Mouse (Mus musculus) T-helper 1 cell (primary cell): ENCODE data around the gene Rarg.

ENCODE experiments used
- in situ Hi-C: fragments of 300-600 bp; cut with MboI, MseI; formaldehyde crosslinking; loops from one replicate; pipeline ENCODE4 v1.15.1; 2025; ENCODE audit warnings: high pct_unique_total_duplicates

Rarg gene

DNA sequence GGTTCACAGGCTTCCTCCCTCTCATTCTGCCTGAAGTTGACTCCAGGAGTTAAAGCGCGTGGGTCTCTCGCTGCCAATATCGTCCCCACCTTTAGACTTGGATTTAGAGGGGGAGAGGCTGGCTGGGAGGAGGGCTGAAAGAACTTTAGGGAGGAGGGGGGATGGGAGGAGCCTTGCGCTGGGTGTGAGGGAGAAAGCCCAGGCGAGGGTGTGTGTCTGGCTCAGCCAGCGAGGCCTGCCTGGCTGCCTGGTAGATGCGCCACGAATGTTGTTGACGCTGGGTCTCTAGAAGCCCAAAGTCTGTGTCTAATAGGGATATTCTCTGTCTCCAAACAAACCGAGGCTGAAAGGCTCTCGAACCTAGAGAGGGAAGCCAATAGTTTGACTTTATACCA is 756 bp upstream of the Rarg start:
- in situ Hi-C loops, result no loop called here

DNA sequence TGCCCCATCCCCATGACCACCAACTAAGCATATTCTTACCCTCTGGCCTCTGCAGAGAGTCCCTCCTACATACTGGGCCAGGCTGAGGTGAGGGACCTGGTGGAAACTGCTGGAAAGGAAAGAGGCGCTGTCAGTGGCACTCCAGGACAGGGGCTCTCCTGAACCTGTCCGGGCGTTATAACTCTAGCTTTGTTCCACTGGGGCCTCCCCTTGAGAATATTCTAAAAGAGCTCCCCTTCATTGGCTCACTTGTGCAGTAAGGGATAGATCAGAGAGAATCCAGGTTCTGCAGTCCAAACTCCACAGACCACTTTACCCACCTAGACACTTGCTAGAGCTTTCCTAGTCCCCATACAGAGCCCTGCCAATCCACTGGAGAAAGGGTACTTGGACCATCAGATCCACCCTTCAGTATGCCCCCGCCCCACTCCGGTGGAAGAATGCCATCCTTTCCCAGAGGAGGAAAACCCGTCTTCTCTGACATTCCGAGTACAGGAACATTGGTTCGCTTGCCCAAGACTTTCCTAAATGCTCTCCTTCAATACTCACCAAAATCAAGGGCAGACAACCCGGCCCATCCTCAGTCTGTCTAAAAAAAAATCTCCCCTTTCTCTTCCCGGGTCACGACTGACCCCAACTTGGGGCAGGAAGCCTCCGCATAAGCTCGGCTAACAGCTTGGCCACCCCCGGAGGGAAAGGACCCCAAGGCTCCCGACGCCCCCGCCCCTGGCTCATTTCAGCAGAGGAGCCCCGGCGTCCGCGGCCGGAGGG is 701 bp downstream of the Rarg start:
- in situ Hi-C loops, result no loop called here

DNA sequence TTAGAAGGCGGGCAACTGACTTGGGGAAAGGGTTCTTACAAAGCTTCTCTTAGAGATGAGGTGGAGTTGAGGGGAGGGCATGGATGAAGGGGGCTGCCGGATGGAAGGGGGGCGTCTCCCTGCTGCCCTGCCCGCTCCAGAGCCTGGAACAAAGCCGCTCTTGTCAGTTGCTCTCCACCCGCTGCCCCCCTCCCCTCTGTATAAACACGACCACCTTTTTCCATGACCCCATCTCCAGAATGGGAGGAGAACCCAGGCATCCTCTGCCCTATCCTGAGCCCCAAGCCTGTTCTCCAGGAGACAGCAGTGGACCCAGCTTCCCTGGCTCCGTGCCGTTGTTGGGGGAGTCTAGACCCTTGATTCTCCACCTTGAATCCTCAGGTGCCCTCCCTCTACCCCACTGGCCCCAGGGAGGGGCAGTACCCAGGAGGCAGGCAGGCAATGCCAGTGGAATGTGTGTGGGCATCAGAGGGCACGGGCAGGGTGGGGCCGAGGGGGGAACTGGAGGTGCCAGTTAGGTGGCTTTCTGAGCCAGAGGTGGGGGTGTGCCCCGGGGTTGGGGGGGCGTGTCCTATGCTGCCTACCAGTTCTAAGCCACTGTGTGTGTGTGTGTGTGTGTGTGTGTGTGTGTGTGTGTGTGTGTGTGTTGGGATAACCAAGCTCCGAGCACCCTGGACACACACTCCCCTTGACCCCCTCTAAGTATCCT is 1.6 kb downstream of the Rarg start:
- in situ Hi-C loops, result no loop called here

DNA sequence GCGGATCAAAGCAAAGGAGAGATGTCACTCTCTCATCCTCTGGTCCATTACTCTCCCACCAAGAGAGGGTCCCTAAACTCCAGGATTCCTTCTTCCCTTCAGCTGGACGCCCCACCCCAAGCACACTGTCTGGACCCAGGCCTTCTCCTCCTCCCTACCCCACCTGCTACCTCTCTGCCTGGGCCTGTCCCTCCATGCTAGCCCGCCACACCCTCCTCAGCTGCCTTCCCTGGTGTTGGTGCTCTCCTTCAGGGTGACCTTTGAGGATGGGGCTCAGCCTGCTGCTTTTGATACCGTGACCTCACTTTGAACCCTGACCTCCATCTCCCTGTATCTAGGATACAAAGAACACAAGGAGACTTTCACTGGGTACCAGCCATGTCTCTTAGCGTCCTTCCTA is 6.8 kb downstream of the Rarg start:
- in situ Hi-C loops, result no loop called here

DNA sequence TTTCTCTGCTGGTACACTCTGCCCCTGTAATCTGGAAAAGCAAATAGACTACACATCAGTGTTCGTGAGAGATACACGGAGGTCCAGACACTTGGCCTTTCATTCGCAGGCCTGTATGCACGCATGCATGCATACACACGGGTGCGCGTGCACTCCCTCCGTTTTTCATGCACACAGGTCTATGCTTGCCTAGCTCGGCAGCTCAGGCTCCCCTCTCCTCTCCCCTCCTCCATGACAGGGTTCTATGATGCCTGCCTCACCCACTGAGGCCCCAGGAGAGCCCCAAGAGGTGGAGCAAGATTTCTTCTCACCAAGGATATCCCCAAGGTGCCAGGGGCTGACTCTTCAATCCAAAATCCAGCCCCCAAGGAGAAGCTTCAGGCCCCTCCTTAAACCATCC is 7.3 kb downstream of the Rarg start:
- in situ Hi-C loops, result loop anchor here (25.0 kb wide), 1 partner anchor 988 kb away; the partner anchor contains the start of gene Nr4a1

DNA sequence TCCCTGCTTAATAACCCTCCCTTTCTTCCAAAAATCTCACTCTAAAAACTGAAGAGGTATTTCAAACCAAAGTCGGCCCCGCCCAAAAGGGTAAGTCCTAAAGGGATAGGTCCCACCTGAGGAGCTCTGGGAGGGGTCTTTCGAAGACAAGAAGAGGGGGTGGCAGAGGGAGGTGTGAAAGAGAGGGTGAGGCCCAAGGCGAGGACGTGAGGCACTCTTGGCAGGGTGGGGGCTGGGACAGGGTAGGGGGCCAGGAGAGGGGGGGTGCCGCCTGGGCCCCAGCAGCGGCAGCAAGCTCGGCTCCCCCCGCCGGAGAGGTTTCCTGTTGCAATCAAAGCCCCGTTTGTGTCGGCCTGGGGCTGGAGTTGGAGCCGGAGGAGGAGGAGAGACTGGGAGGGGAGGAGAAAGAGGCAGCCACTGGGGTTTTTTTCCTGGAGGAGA is 8.0 kb downstream of the Rarg start:
- in situ Hi-C loops, result loop anchor here (25.0 kb wide), 1 partner anchor 987 kb away; the partner anchor contains the start of gene Nr4a1

DNA sequence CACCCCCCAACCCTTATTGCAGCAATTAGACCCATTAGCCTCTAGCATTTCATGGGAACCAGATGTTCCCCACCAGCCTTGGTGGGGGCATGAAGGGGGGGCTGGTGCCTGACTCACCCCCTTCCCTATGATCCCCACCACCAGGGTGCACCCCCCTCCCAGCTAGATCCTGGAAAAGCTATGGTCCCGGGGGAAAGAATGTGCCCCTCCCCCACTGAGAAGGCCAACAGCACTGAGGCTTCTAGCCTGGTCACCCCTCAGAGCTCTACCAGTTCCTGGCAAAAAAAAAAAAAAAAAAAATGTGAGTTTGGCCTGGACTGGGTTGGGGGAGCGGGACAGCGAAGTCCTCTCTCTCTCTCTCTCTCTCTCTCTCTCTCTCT is 8.5 kb downstream of the Rarg start:
- in situ Hi-C loops, result loop anchor here (25.0 kb wide), 1 partner anchor 987 kb away; the partner anchor contains the start of gene Nr4a1

DNA sequence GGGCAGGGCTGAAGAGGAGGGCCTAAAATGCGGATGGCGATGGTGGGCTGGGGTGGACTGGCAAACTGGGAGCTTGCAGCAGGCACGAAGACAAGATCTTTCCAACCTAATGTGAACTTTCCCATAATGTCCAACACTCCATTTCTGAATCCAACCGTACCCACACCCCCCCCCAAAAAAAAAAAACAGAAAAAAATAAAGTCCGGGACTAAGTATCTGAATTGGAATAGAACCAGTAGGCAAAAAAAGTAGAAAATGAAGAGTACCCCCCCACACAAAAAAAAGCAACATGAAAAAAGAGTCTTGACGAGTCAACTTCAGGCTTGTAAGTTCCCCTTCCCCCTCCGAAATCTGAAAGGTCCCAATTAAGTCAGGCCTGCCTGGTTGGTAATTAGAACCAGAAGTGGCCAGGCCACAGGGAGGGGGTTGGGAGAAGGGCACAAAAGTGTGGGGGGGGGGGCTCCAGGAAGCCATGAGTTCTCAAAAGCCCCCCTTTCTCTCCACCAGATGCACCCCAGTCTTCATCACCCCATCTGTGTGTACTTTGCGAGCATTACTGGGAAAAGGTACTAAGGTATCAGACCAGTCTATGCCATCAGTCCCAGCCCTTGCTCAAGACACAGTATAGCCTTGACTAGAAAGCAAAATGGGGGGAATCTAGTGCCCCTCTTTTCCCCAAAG is 9.0 kb downstream of the Rarg start:
- in situ Hi-C loops, result loop anchor here (25.0 kb wide), 1 partner anchor 986 kb away; the partner anchor contains the start of gene Nr4a1

DNA sequence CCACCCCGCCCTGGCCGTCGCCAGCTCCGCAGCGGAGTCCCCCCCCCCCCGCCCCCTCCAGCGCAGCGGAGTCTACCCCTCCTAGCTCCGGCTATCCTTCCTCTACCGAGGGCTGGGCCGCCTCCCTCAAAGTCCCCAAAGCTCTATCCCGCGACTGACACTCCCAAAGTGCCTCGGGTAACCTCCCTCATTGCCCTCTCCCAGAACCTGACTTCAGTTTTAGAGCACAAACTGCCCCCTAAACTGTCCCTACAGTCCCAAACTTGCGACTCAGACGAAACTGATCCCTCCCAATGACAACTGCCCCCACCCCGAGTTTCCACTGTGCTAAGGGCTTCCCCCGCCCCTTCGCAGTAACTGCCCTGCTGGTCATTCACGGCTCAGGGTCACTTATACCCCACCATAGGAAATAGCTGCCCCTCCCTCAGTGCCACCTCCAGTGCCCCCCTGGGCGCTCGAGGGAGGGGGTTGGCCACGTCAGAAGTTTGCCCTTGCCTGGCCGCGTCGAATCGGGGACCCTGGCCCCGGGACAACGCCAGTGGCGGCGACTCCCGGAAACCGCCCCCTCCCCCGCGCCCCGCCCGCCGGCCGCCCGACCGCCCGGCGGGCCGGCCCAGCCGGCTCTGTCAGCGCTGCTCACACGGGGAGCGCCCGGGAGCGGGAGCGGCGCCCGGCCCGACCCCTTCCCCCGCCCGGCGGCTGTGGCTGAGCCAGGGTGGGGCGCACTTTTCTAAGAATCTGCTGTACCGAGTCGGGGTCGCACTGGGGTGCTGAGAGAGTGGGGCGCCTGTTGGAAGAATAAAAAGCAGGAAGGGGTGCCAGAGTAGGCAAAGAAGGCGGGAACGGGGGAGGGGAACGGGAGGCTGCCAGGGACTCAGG is 9.8 kb downstream of the Rarg start:
- in situ Hi-C loops, result loop anchor here (25.0 kb wide), 1 partner anchor 985 kb away; the partner anchor contains the start of gene Nr4a1

DNA sequence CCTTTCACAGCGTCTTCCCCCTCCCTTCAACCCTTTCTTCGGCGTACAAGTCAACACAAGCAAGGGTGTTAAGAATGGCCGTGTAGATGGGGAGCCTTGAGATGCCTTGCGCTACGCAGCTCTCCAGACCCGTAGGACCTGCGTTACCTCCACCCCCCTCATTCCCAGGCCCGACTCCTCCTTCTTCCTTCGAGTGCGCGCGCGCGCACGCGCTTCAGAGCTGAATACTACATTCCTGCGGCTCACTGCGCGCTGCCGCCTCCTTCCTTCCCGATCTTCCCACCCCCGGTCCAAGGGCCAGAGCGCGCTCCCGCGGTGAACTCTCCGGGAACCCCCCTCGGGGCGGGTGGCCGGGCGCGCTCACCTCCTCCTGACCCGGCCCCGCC is 10.5 kb downstream of the Rarg start:
- in situ Hi-C loops, result loop anchor here (25.0 kb wide), 1 partner anchor 985 kb away; the partner anchor contains the start of gene Nr4a1

DNA sequence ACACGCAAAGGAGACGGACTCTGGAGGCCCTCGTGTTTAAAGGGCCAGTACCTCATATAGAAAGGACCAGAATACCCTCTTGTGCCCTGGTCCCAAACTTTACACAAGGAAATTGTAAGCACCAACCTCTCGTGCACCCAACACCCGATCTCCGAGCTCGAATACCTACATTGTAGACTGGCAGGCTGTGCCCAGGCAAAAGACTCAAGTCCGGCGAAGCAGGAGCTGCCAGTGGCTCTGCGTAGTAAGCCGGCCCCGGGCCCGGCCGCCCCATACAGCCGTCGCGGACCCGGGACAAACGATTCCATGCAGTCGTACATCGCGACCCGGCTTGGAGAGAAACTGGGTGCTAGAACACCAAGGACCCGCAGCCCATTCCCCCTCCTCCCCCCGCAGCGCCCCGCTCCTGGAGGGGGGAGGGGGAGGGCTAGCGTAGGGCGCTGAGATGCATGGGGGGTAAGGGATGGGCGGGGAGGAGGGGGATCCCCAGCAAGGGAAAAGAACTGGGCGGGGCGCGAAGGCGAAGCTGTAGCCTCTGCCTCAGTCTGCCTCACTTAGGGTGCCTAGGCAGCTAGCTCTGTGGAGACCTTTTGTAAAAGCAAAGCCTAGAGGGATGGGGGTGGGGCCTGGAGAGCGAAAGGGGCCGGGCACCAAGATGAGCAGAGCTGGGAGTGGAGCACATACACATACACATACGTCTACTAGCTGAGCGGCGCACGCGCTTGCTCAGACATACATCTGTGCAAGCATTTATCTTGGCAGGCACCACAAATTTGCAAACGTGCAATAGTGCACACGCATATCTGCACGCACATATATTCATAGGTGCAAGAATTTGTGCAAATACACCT is 11.2 kb downstream of the Rarg start:
- in situ Hi-C loops, result loop anchor here (25.0 kb wide), 1 partner anchor 984 kb away; the partner anchor contains the start of gene Nr4a1

DNA sequence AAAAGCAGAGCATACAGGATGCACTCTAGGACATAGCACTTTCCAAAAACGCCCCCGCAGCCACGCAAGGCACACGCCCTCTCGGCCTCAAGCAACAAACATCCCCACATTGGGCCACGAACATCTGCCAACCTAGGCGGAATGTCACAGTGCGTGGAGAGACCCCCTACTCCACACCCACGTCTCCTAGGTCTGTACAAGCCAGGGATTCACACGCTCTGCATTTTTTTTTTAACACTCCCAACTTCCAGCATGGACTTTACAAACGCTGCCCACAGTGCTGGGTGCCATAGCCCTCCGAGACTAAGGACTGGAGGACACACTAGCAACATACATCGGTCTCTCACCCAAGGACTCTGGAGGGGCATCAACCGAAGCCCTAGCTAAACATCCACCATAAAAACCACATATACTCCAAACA is 11.8 kb downstream of the Rarg start:
- in situ Hi-C loops, result loop anchor here (25.0 kb wide), 1 partner anchor 983 kb away; the partner anchor contains the start of gene Nr4a1

DNA sequence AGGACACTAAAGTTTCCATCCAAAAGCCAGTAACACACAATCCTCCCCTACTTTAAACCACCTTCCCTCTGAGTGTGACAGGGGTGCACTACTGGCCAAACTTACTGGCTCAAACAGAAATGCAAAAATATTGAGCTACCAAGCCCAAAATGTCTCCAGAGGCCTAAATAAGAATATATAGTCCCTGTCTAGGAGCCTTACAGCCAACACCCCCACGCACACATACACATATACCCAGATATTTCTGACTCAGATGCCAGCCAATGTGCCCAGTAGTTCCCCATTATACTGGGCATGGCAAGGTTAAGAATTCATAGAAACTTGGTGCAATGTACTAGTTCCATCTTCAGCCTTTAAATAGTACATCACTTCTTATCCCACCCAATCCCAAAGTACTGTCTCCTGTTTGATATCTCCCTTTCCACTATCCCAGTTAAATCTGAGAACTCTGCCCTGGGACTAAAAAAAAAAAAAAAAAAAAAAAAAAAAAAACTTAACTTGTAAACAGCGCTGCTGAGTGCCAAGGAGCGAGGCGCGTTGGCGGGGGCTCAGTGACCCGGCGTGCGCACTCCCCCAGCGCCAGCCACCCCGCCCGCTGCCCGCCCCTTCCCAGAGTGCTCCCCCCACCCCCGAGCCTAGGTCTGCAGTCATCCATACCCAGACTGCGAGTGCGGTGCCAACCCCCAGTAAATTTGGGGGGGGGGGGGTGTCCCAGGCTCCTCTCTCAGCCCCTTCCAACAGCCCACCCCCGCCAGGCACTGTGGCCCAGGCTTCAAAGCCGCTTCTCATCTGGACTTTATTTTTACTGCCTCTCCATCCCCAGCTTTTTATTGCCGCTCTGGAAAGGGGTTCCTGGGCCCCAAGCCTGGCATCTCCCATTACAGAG is 12.8 kb downstream of the Rarg start:
- in situ Hi-C loops, result loop anchor here (25.0 kb wide), 1 partner anchor 982 kb away; the partner anchor contains the start of gene Nr4a1

DNA sequence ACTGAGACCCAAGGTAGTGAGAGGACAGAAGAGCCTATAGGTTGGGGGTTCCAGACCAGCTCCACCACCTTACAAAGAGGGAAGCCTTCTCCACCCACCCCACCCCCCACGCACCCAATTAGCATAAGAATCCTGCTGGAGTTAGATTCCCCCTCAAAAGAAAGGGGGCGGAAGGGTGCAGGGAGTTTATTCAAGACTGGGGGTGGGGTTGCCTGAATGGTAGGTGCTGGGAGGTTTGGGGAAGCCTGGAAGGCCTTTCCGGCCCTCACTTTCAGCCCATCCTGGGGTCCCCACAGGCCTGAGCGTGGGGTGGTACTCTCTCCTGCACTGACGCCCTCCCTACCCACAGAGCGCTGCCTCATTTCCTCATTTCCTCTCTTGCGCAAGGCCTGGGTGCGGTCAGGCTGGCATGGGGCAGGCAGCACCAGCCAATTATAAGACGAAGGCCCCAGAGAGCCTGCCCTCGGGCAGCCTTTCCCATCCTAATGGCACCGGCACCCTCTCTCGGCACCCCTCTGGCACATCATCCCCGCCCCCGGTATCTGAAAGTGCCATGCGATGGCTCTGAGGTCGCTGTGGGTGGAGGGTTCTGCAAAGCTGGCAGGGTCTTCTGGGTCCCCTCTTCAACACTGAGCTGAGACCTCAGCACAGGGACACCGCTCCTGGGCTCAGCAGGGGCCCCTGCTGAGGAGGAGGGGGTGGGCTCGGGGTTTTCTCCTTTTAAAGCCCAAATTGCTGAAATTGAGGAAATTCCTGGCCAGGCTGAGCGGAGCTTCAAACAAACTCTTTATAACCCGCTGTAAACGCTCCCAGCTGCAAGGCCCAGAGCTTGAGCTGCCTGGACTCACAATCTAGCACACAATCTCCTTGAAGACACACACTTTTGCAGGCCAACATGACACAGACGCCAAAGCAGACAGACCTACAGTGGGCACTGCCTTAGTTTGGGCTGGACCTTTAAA is 13.8 kb downstream of the Rarg start:
- in situ Hi-C loops, result loop anchor here (25.0 kb wide), 1 partner anchor 981 kb away; the partner anchor contains the start of gene Nr4a1

DNA sequence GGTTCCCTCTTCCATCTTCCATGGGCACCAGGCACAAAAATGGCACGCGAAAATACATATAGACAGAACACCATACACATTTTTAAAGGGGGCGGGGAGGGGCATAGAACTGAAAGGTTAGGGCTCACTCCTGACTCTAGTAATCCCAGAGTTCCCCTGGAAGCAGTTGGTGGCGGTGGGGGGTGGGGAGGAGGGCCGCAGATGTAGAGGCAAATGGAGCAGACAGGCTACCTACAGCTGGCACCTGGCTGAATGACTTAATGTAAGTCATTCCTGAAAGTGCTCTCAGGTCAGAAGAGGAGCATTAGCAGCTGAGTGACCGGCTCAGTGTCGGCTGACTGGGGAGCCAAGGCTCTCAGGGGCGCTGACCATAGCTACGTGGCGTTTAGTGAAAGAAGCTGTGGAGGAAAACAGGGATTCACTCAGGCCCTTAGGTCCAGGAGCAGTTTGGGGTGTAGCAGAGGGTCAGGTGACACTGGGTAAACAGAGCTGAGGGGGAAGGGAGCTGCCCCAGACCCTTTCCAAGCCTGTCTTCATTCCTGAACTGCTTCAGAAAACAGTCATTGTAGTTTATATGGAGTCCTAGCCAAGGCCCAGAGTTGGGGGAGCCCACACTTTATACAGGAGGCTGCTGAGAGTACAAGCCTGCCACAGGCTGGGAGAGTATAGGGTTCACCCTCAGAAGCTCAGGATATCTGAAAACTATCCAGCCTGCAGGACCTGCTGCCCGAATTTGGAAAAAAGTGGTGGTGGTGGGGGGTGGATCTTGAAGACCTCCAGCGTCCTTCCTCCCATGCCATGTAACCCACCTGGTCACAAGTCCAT is 14.7 kb downstream of the Rarg start:
- in situ Hi-C loops, result loop anchor here (25.0 kb wide), 1 partner anchor 980 kb away; the partner anchor contains the start of gene Nr4a1

DNA sequence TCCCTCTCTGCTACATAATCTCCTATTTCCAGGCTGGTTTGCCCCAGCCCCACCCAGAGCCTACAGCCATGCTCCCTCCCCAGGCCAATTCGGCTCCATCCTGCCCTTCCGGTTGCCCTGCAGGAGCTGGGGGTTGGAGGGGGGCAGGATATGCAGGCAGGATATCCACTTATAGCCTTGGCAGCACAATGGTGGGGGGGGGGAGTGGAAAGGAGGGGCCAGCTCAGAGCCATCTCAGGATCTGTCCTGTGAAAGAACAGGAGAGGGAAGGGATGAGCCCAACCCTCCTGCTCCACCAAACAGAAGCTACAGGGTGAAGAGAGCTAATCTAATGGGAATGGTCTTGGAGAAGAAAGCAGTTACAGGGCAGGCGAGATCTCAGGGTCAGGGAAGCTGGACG is 16.7 kb downstream of the Rarg start:
- in situ Hi-C loops, result loop anchor here (25.0 kb wide), 1 partner anchor 978 kb away; the partner anchor contains the start of gene Nr4a1
